Mouse (Mus musculus) limb, embryonic 14.5 days (tissue): ENCODE measurements at regions not wholly inside any gene's neighbourhood (a gene's known extent, or its start where the extent isn't known, plus 50 kb on each side); places are given as distances from the start of the nearest gene placed in this dataset.

Experiments
- ATAC-seq: fragments of 200-750 bp; cut with Nextera tagmentation; 2 replicates; pipeline ENCODE4 v1.8.0; 2017; ENCODE audit warnings: low read depth, moderate number of reproducible peaks, moderate TSS enrichment; ENCODE audit not compliant: low FRiP score
- DNase-seq: peaks from one replicate; pipeline ENCODE4 v3.0.0-alpha.2; 2015; ENCODE audit warnings: low spot score
- H3K27ac ChIP-seq: fragments of 300-500 bp; sonication (generic); replicated peaks from 2 replicates; pipeline ENCODE4 v1.5.1; 2014; ENCODE audit warnings: low read depth, mild to moderate bottlenecking, low read length, moderate library complexity, mixed read lengths
- H3K27me3 ChIP-seq: fragments of 300-500 bp; sonication (generic); 2 replicates; pipeline ENCODE4 v1.6.1; 2014; ENCODE audit warnings: low read length, mixed read lengths; ENCODE audit not compliant: control insufficient read depth, insufficient read depth
- H3K36me3 ChIP-seq: fragments of 300-500 bp; sonication (generic); 2 replicates; pipeline ENCODE4 v1.6.1; 2014; ENCODE audit warnings: mild to moderate bottlenecking, low read length, moderate library complexity, mixed read lengths; ENCODE audit not compliant: control insufficient read depth, insufficient read depth
- H3K4me1 ChIP-seq: fragments of 300-500 bp; sonication (generic); 2 replicates; pipeline ENCODE4 v1.6.1; 2014; ENCODE audit warnings: antibody characterized with exemption, low read length, mixed read lengths; ENCODE audit not compliant: control insufficient read depth, insufficient read depth
- H3K4me2 ChIP-seq: fragments of 300-500 bp; sonication (generic); replicated peaks from 2 replicates; pipeline ENCODE4 v1.6.1; 2014; ENCODE audit warnings: low read depth, mild to moderate bottlenecking, low read length, moderate library complexity; ENCODE audit not compliant: severe bottlenecking
- H3K4me3 ChIP-seq: fragments of 300-500 bp; sonication (generic); replicated peaks from 2 replicates; pipeline ENCODE4 v1.5.1; 2014; ENCODE audit warnings: low read length
- H3K9ac ChIP-seq: fragments of 300-500 bp; sonication (generic); 2 replicates; pipeline ENCODE4 v1.6.1; 2014; ENCODE audit warnings: mild to moderate bottlenecking, low read depth, low read length, moderate library complexity; ENCODE audit not compliant: severe bottlenecking
- H3K9me3 ChIP-seq: fragments of 300-500 bp; sonication (generic); 2 replicates; pipeline ENCODE4 v1.6.1; 2016; ENCODE audit warnings: low read length; ENCODE audit not compliant: control insufficient read depth
- POLR2A ChIP-seq: fragments of 200-500 bp; IDR thresholded peaks from 2 replicates; pipeline ENCODE4 v1.8.0; 2012; ENCODE audit warnings: inconsistent platforms, mild to moderate bottlenecking, moderate library complexity, borderline replicate concordance; ENCODE audit not compliant: insufficient read depth, insufficient read length; ENCODE audit errors: extremely low read depth
- WGBS: fragments of 180-500 bp; shearing (Covaris S2); extraction: QIAGEN DNeasy Blood & Tissue Kit; methylation state at CpG from one replicate; pipeline ENCODE4 v1.1.7; 2014; 5-methylcytosine and 5-hydroxymethylcytosine counted together

DNA sequence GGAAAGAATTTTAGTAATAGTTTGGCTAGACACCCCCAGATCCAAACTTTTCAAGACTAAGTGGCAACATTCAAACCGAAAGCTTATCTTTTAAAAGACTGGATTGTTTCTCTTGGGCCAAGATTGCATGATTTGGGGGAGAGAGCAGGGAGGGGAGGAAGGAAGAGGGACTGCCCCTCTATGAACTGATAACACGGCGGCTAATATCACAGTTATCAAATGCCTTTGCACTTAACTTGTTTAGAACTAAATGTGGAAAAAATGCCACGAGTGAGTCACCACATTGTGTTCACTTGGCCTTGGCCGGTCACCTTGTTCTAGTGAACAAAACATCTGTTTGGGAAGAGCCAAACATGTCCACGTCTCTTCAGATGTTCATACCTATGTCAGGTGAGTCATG, 92.3 kb downstream of the Tes start:
- H3K9ac ChIP-seq = no peak overlapping the region
- H3K4me3 ChIP-seq = no peak overlapping the region
- DNase-seq (no peak), ATAC-seq (no peak)
- no peaks in the 10 kb centered on the region for H3K36me3 ChIP-seq
- no peak overlapping the region for H3K27ac ChIP-seq
- H3K9me3 ChIP-seq = no peaks in the 10 kb centered on the region
- whole genome bisulfite sequencing = 86% methylated on average over 6 of the region's 6 CpGs
- no peak for TF ChIP-seq POLR2A
- no peaks in the 10 kb centered on the region for H3K4me1 ChIP-seq
- H3K4me2 ChIP-seq = no peak overlapping the region
- H3K27me3 ChIP-seq = no peaks in the 10 kb centered on the region

DNA sequence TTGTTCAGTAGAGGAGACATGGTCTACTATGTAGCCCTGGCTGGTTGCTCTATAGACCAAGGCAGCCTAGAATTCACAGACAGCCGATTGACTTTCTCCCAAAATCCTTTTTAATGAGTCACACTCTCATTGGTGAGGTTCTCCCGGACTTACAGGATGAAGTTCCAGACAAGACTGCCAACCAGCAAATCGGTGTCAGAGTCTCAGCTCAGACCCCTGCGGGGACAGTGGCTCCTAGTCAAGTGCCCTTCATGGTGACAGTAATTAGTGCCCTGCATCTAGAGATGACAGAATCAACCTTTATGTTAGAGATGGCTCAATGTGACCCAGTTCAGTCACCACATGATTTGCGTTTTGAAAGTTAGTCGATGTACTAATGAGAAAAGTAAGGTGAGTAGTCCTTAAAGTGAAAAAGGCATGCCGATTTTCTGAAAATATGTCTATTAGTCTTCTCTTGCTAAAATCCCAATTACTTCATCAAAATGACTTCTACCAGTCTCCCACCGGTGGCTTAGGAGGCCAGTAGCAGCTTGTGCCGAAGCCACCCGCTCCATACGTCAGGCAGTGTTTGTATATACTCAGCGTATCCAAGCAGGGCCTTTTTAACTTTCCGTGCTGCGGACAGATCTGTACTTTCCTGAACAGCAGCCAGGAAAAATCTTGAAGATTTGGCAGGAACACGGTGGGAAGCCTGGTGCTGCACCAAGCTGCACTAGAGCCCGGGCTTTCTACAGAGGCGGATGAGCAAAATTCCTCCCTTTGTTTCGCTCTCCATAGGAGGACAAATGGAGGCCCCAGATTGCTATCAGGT, 105.2 kb downstream of the Tes start:
- Histone ChIP-seq H3K9ac (no peak overlapping the region), H3K36me3 (no peaks in the 10 kb centered on the region), H3K27me3 (no peaks in the 10 kb centered on the region), H3K4me3 (no peak overlapping the region), H3K9me3 (no peaks in the 10 kb centered on the region), H3K27ac (peak overlapping the region; percentile 79), H3K4me2 (peak overlapping the region; percentile 30), H3K4me1 (peaks cover 20% of the 10 kb centered on the region)
- DNase-seq (peak; percentile 88), ATAC-seq (peak; percentile 84)
- no peak for TF ChIP-seq POLR2A
- WGBS = 49% methylated on average over 18 of the region's 18 CpGs

DNA sequence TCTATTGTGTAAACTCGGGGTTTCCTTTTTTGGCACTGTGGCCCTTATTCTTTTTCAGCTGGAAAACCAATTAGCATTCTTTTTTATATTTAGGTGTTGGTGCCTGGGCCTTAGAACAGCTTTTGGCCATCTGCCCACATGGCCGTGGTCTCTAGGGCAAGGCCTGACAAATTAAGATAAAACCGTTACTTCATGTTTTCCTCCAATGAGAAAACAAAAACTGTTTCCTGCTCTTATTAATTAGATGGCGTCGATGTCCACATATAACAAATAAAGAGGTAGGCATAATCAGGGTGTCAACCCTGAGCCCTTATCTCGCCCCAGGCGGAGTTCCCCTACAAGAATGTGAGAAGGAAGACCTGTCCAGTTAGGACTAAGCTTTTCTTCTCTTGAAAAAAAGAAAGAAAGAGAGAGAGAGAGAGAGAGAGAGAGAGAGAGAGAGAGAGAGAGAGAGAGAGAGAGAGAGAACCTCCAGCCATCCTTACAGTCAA, 105.9 kb downstream of the Tes start:
- no peak overlapping the region for H3K4me3 ChIP-seq
- ATAC-seq (peak; percentile 10; the same call in 1 of the 2 replicates), DNase-seq (no peak)
- 58% methylated on average over 7 of the region's 7 CpGs for WGBS
- H3K27ac ChIP-seq = peak overlapping the region; percentile 79
- peak overlapping the region; percentile 30 for H3K4me2 ChIP-seq
- H3K4me1 ChIP-seq = peaks cover 20% of the 10 kb centered on the region
- no peaks in the 10 kb centered on the region for H3K36me3 ChIP-seq
- no peak overlapping the region for H3K9ac ChIP-seq
- H3K27me3 ChIP-seq = no peaks in the 10 kb centered on the region
- TF ChIP-seq POLR2A = no peak
- H3K9me3 ChIP-seq = no peaks in the 10 kb centered on the region

DNA sequence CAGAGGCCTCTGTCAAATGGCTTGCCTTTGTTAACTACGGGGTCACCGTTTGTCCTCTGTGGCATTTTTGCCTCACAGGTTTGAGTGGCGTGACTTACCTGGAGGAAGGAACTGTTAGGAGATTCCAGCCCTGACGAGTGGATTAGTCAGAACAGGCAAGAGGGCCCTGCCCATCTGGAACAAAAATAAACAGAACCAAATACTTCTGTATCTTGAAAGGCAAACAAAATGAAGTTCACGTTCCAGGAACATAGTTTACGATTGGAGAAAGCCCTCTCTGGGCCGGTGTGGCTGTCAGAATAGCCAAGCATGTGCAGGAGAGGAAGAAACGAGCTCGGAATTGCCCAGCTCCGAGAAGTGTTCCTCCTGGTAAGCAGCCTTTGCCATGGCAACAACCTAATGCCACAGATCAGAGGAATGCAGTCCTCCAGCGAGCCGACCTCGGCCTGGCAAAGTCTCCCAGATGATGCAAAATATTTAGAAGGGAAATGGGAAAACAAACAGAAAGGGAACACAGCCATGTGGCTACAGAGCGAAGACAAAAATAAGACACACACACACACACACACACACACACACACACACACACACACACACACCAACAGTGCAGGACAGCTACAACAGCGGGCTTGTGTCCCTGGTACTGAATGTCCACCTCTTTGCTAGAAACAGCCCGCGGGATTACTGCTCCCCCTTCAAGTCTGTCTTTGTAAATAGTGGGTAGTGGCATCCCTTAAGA, 106.5 kb downstream of the Tes start:
- 26% methylated on average over 17 of the region's 17 CpGs for WGBS
- Histone ChIP-seq H3K27me3 (no peaks in the 10 kb centered on the region), H3K9me3 (no peaks in the 10 kb centered on the region), H3K9ac (no peak overlapping the region), H3K27ac (peak overlapping the region; percentile 79), H3K36me3 (no peaks in the 10 kb centered on the region), H3K4me2 (peak overlapping the region; percentile 30), H3K4me1 (peaks cover 20% of the 10 kb centered on the region), H3K4me3 (no peak overlapping the region)
- ATAC-seq (no peak), DNase-seq (peak; percentile 50)
- no peak for TF ChIP-seq POLR2A

DNA sequence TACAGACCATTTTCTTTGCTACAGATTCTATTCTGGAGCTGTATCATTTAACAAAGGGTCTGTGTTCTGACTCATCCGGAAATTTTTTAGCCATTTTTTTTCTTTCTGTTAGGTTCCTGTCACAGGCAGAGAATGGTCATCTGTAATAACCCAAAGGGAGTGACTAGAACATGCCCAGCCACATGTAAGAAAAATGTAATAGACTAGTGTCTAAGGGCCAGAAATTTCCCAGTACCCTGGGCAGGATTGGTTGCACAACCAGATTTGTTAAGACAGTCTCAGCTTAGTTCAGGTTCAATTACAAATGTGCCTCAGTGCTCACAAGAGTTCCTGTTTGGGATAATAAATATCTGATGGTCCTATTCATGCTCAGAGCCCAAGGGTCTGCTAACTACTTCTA, 107.1 kb downstream of the Tes start:
- 82% methylated on average over 1 of the region's 1 CpGs for WGBS
- Histone ChIP-seq H3K27ac (no peak overlapping the region), H3K27me3 (no peaks in the 10 kb centered on the region), H3K4me3 (no peak overlapping the region), H3K36me3 (no peaks in the 10 kb centered on the region), H3K9ac (no peak overlapping the region), H3K4me1 (peaks cover 20% of the 10 kb centered on the region), H3K4me2 (no peak overlapping the region), H3K9me3 (no peaks in the 10 kb centered on the region)
- ATAC-seq (no peak), DNase-seq (no peak)
- TF ChIP-seq POLR2A = no peak
